Mouse (Mus musculus): Measurements from ENCODE around the gene Stk11. TPM values are rescaled to one million over a fixed set of nuclear protein-coding genes. Genes with fewer than 3 reads are reported as not detected.

Stk11 gene
- total RNA-seq, 2 experiments from 2014 or later, result 96.8 to 97.7 TPM

- H3K4me3 ChIP-seq, result peak overlapping the region; percentile 94
- peak overlapping the region; percentile 98; the same call in 1 of the 2 replicates for H3K27ac ChIP-seq
- DNase-seq (ENCODE audit: low spot score in 2 of 2), result no peak
- no peak for TF ChIP-seq CTCF (conservative IDR thresholded peaks at IDR 0.05)
Measured at GRCm38 (mm10) chr10:80169070-80169469, 53.5 kb downstream of the Stk11 start.

- Histone ChIP-seq H3K4me3 (no peak overlapping the region), H3K27ac (0 out of 2 replicates have a peak overlapping the region, but pooled peaks have one; percentile 92)
- no peak for DNase-seq (ENCODE audit: low spot score in 2 of 2)
- no peak for TF ChIP-seq CTCF (conservative IDR thresholded peaks at IDR 0.05)
Measured at GRCm38 (mm10) chr10:80169651-80170050, 54.0 kb downstream of the Stk11 start.

GRCm38 (mm10) chr10:80170052-80170451, 54.4 kb downstream of the Stk11 start:
- H3K4me3 ChIP-seq, result no peak overlapping the region
- TF ChIP-seq CTCF (conservative IDR thresholded peaks at IDR 0.05), result no peak
- peak overlapping the region; percentile 92 for H3K27ac ChIP-seq
- DNase-seq (ENCODE audit: low spot score in 2 of 2), result no peak

DNA sequence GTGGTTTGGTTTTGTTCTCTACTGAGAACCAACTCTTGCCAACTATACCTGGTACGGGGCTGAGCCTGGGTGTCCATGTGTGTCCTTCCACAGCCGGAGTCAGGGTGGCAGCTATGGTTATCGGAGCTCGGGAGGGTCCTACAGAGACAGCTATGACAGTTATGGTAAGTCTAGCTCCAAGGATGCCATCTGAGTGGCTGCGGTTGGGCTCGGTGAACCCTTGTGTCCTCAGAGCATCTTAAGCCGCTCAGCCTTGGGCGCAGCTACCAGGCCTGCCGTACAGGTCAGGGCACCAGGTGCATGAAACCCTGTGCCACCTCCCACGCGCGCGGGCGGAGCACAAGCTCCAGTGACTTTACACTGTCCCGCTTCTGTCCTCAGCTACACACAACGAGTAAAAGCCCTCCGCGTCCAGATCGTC, 55.0 kb downstream of the Stk11 start:
- no peak for DNase-seq (ENCODE audit: low spot score in 2 of 2)
- Histone ChIP-seq H3K4me3 (no peak overlapping the region), H3K27ac (peak overlapping the region; percentile 92)
- no peak for TF ChIP-seq CTCF (conservative IDR thresholded peaks at IDR 0.05)

DNA sequence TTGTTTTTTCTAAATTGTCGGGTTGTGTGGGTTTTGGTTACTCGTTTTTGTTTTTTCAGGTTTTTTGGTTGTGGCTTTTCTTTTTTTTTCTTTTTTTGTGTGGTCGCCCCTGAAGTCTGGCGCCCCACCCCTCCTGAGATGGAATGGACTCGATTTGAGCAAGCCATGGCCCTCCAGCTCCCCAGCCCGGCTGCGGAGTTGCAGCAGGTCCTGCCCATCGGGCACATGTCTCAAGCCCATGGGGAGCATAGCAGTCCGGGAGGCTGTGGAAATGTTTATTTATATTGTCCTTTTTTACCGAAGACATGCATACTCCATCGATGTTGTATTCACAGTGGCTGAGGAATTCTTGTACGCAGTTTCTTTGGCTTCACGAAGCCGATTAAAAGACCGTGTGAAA, 55.6 kb downstream of the Stk11 start:
- Histone ChIP-seq H3K4me3 (no peak overlapping the region), H3K27ac (peak overlapping the region; percentile 92)
- TF ChIP-seq CTCF (conservative IDR thresholded peaks at IDR 0.05), result no peak
- no peak for DNase-seq (ENCODE audit: low spot score in 2 of 2)

DNA sequence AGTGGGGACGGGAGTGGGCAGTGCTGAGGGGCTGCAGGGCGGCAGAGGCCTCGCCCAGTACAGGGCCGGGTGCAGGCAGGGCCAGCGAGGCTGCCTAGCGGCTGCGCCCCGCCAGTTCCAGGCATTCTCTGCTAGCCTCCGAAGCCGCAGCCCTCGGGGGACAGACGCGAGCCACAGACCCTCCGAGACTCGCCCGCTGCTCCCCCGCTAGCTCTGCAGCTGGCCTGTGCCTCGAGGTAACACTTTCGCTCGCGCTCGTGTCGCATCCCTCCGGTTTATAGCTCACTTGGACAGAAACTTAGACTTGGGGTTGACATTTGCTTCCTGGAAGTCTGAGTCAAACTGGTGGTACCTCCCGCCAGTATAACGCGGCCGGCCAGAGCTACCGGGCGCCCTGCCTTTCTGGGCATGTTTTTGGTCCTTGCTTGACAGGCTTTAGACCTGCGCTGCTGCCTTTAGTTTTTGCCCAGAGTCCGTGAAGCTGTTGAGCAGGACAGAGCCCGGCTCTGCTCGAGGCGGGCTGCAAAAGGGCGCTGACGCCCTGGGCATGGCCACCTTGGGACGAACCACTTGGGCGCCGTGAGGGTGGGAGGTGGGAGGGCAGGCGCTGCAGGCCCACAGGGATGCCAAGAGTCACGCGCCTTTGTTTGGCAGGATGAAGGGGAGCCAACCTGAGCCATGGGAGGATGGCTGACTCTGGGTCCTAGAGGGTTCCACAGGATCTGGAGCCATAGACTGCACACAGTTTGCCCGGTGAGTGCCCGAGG, 56.3 kb downstream of the Stk11 start:
- TF ChIP-seq CTCF (conservative IDR thresholded peaks at IDR 0.05), result no peak
- peak overlapping the region; percentile 86 for H3K4me3 ChIP-seq
- H3K27ac ChIP-seq, result peak overlapping the region; percentile 92
- DNase-seq (ENCODE audit: low spot score in 2 of 2), result peak in 1 of 2 experiments; percentile 35

GRCm38 (mm10) chr10:80172527-80173292, 57.1 kb downstream of the Stk11 start, which contains the start of gene 1600002K03Rik:
TSS of gene 1600002K03Rik (plus strand) at chr10:80172944.
- Histone ChIP-seq H3K4me3 (peak within 1 kb of the TSS; percentile 86), H3K27ac (peak within 1 kb of the TSS; percentile 92)
- DNase-seq (ENCODE audit: low spot score in 2 of 2), result peak; percentile 84 to 91
- no peak for TF ChIP-seq CTCF (conservative IDR thresholded peaks at IDR 0.05)

DNA sequence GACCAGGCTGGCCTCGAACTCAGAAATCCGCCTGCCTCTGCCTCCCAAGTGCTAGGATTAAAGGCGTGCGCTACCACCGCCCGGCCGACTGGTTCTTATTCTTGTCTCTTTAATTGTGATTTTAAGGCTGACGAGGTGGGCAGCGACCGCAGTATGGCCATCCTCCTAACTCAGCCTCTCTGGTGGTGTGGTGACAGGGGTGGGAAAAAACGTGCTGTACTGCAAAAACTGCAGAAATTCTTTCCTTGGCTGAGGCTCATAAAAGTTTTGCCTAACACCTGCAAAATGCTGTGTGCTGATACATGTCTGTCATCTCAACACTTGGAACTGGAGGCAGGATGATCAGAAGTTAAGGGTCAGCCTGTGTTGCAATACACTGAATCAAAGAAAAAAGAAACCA, 57.8 kb downstream of the Stk11 start:
- no peak for TF ChIP-seq CTCF (conservative IDR thresholded peaks at IDR 0.05)
- Histone ChIP-seq H3K4me3 (peak overlapping the region; percentile 86), H3K27ac (peak overlapping the region; percentile 92)
- no peak for DNase-seq (ENCODE audit: low spot score in 2 of 2)

- TF ChIP-seq CTCF (conservative IDR thresholded peaks at IDR 0.05), result no peak
- no peak for DNase-seq (ENCODE audit: low spot score in 2 of 2)
Measured at GRCm38 (mm10) chr10:80173955-80174640, 58.5 kb downstream of the Stk11 start.

GRCm38 (mm10) chr10:80174705-80175104, 59.1 kb downstream of the Stk11 start:
- Histone ChIP-seq H3K27ac (no peak overlapping the region), H3K4me3 (no peak overlapping the region)
- peak; percentile 70 for TF ChIP-seq CTCF (conservative IDR thresholded peaks at IDR 0.05)
- DNase-seq (ENCODE audit: low spot score in 2 of 2), result no peak

More at GRCm38 (mm10) chr10:80173955-80174640, 58.5 kb downstream of the Stk11 start:
- H3K4me3 ChIP-seq, result no peak overlapping the region
- peak overlapping the region; percentile 92; the same call in 1 of the 2 replicates for H3K27ac ChIP-seq

GRCm38 (mm10) chr10:80175536-80176269, 60.1 kb downstream of the Stk11 start:
- TF ChIP-seq CTCF (conservative IDR thresholded peaks at IDR 0.05), result peak; percentile 95
- H3K27ac ChIP-seq, result no peak overlapping the region
- DNase-seq (ENCODE audit: low spot score in 2 of 2), result peak in 1 of 2 experiments; percentile 58
- no peak overlapping the region for H3K4me3 ChIP-seq

- Histone ChIP-seq H3K27ac (no peak overlapping the region), H3K4me3 (no peak overlapping the region)
- no peak for TF ChIP-seq CTCF (conservative IDR thresholded peaks at IDR 0.05)
- DNase-seq (ENCODE audit: low spot score in 2 of 2), result no peak
Measured at GRCm38 (mm10) chr10:80176270-80176834, 60.7 kb downstream of the Stk11 start.

Measured in layer of hippocampus, adult 2 months (tissue).